Mouse (Mus musculus) stomach, adult 2 months (tissue): ENCODE results near the gene Slc22a5. TPM values are rescaled to one million over a fixed set of nuclear protein-coding genes. Genes with fewer than 3 reads are reported as not detected.

Experiments
- polyA plus RNA-seq: library from polyadenylated mRNA; depleted of rRNA; stranded (reverse); fragments of >200 nt; gene quantifications from 2 replicates; pipeline ENCODE4 v1.2.3, GENCODE M21; 2012; rRNA removed

The Slc22a5 gene
- 6.6 and 9.9 TPM in 2 replicates for polyA plus RNA-seq

GRCm38 (mm10) chr11:53891505-53892451, at the start of gene Slc22a5:
Slc22a5 (minus strand) TSS chr11:53891660.

GRCm38 (mm10) chr11:53858761-53859580, 32.5 kb downstream of the Slc22a5 start, which contains the start of gene Gm12216:
Gm12216 (minus strand) TSS chr11:53859256.

Other genes starting within 250 kb of the Slc22a5 start
- 1.4 and 1.5 TPM in 2 replicates for gene Rad50, start 184.3 kb downstream of the Slc22a5 start, polyA plus RNA-seq
- 0.04 and 0.17 TPM in 2 replicates for gene Il5, start 170.9 kb downstream of the Slc22a5 start, polyA plus RNA-seq
- 15.6 and 27.3 TPM in 2 replicates for gene Irf1, start 121.6 kb downstream of the Slc22a5 start, polyA plus RNA-seq
- gene Gm17334, start 118.5 kb downstream of the Slc22a5 start, polyA plus RNA-seq = 0.34 and 0.63 TPM in 2 replicates
- 0.99 and 1.6 TPM in 2 replicates for gene Gm12216, start 32.4 kb downstream of the Slc22a5 start, polyA plus RNA-seq
- gene Slc22a21, start 88.7 kb upstream of the Slc22a5 start, polyA plus RNA-seq = 1.6 and 2.1 TPM in 2 replicates
- gene Slc22a4, start 136.4 kb upstream of the Slc22a5 start, polyA plus RNA-seq = 0.75 and 0.76 TPM in 2 replicates
- gene Pdlim4, start 177.4 kb upstream of the Slc22a5 start, polyA plus RNA-seq = 83.1 and 179 TPM in 2 replicates
- gene P4ha2, start 208.4 kb upstream of the Slc22a5 start, polyA plus RNA-seq = 8.0 and 8.7 TPM in 2 replicates